Mouse (Mus musculus) embryonic facial prominence, embryonic 13.5 days (tissue): ENCODE results near the gene Mtmr12. TPM values are rescaled to one million over a fixed set of nuclear protein-coding genes. Genes with fewer than 3 reads are reported as not detected.
"Not testable (repeated sequence)": the region's sequence is repeated elsewhere in the genome, so short reads cannot be mapped to it uniquely, and the experiment has no call there.

ENCODE experiments used
- ATAC-seq: fragments of 200-750 bp; cut with Nextera tagmentation; 2 replicates; pipeline ENCODE4 v1.8.0; 2017; ENCODE audit warnings: low read depth; ENCODE audit not compliant: insufficient number of reproducible peaks, insufficient read depth, low FRiP score, low TSS enrichment
- H3K27ac ChIP-seq: fragments of 300-500 bp; sonication (generic); 2 replicates; pipeline ENCODE4 v1.5.1; 2015; ENCODE audit warnings: moderate library complexity, mild to moderate bottlenecking, inconsistent platforms
- H3K27me3 ChIP-seq: fragments of 300-500 bp; sonication (generic); 2 replicates; pipeline ENCODE4 v1.6.1; 2015; ENCODE audit warnings: mild to moderate bottlenecking, inconsistent platforms
- H3K36me3 ChIP-seq: fragments of 300-500 bp; sonication (generic); 2 replicates; pipeline ENCODE4 v1.6.1; 2015; ENCODE audit warnings: mild to moderate bottlenecking, inconsistent platforms
- H3K4me1 ChIP-seq: fragments of 300-500 bp; sonication (generic); 2 replicates; pipeline ENCODE4 v1.6.1; 2015; ENCODE audit warnings: inconsistent platforms
- H3K4me2 ChIP-seq: fragments of 300-500 bp; sonication (generic); 2 replicates; pipeline ENCODE4 v1.6.1; 2015; ENCODE audit warnings: moderate library complexity, mild to moderate bottlenecking, inconsistent platforms
- H3K4me3 ChIP-seq: fragments of 300-500 bp; sonication (generic); 2 replicates; pipeline ENCODE4 v1.5.1; 2015; ENCODE audit warnings: mild to moderate bottlenecking, inconsistent platforms
- H3K9ac ChIP-seq: fragments of 300-500 bp; sonication (generic); 2 replicates; pipeline ENCODE4 v1.6.1; 2015; ENCODE audit warnings: mild to moderate bottlenecking, inconsistent platforms
- H3K9me3 ChIP-seq: fragments of 300-500 bp; sonication (generic); 2 replicates; pipeline ENCODE4 v1.6.1; 2016; ENCODE audit warnings: inconsistent platforms
- WGBS: fragments of 180-500 bp; shearing (Covaris S2); methylation state at CpG from one replicate; pipeline ENCODE4 v1.1.7; 2015; ENCODE audit warnings: mixed read lengths; 5-methylcytosine and 5-hydroxymethylcytosine counted together
- polyA plus RNA-seq: library from polyadenylated mRNA; unstranded; fragments of >200 nt; fragmentation: Nextera tagmentation; extraction: Ambion mirVana; gene quantifications from 2 replicates; pipeline ENCODE4 v1.2.1, GENCODE M21; 2015

Mtmr12 gene
- polyA plus RNA-seq, 1 experiment from 2014 or later = 16.1 TPM

GRCm38 (mm10) chr15:12202456-12202855 is 2.4 kb upstream of the Mtmr12 start:
- Histone ChIP-seq H3K4me2 (no peak overlapping the region), H3K4me3 (no peak overlapping the region), H3K27ac (no peak overlapping the region), H3K9me3 (no peaks in the 10 kb centered on the region), H3K4me1 (peaks cover 26% of the 10 kb centered on the region), H3K36me3 (no peaks in the 10 kb centered on the region), H3K9ac (no peak overlapping the region), H3K27me3 (no peaks in the 10 kb centered on the region)
- ATAC-seq = no peak
- 84% methylated on average over 3 of the region's 3 CpGs for WGBS

GRCm38 (mm10) chr15:12203008-12203407 is 1.8 kb upstream of the Mtmr12 start:
- not testable (repeated sequence) for H3K36me3 ChIP-seq, H3K9me3 ChIP-seq, H3K9ac ChIP-seq, H3K4me3 ChIP-seq, H3K27ac ChIP-seq, ATAC-seq, H3K4me2 ChIP-seq, H3K27me3 ChIP-seq
- WGBS = 88% methylated on average over 5 of the region's 5 CpGs
- peaks cover 31% of the 10 kb centered on the region for H3K4me1 ChIP-seq

GRCm38 (mm10) chr15:12203512-12204318 is 1.1 kb upstream of the Mtmr12 start:
- H3K27ac ChIP-seq = peak overlapping the region; percentile 91
- H3K9me3 ChIP-seq = no peaks in the 10 kb centered on the region
- H3K9ac ChIP-seq = peak overlapping the region; percentile 94
- peak overlapping the region; percentile 92 for H3K4me3 ChIP-seq
- H3K4me1 ChIP-seq = peaks cover 36% of the 10 kb centered on the region
- no peaks in the 10 kb centered on the region for H3K27me3 ChIP-seq
- 18% methylated on average over 10 of the region's 10 CpGs for WGBS
- no peaks in the 10 kb centered on the region for H3K36me3 ChIP-seq
- ATAC-seq = no peak
- H3K4me2 ChIP-seq = peak overlapping the region; percentile 68

- H3K36me3 ChIP-seq = no peaks in the 10 kb centered on the region
- H3K4me3 ChIP-seq = peak overlapping the region; percentile 92
- peaks cover 36% of the 10 kb centered on the region for H3K4me1 ChIP-seq
- H3K27me3 ChIP-seq = no peaks in the 10 kb centered on the region
- peak overlapping the region; percentile 68 for H3K4me2 ChIP-seq
- H3K9me3 ChIP-seq = no peaks in the 10 kb centered on the region
- H3K27ac ChIP-seq = peak overlapping the region; percentile 92
- WGBS = under 1% methylated on average over 67 of the region's 73 CpGs
- peak; percentile 85 for ATAC-seq
- H3K9ac ChIP-seq = peak overlapping the region; percentile 94
These were observed 503 bp downstream of the Mtmr12 start for GRCm38 (mm10) chr15:12205160-12205901.

GRCm38 (mm10) chr15:12205902-12206645 is 1.2 kb downstream of the Mtmr12 start:
- Histone ChIP-seq H3K27me3 (no peaks in the 10 kb centered on the region), H3K4me2 (peak overlapping the region; percentile 68), H3K4me3 (peak overlapping the region; percentile 92), H3K36me3 (no peaks in the 10 kb centered on the region), H3K9me3 (no peaks in the 10 kb centered on the region), H3K4me1 (peaks cover 36% of the 10 kb centered on the region), H3K27ac (peak overlapping the region; percentile 92; the same call in 1 of the 2 replicates), H3K9ac (peak overlapping the region; percentile 94)
- no peak for ATAC-seq
- WGBS = 33% methylated on average over 14 of the region's 14 CpGs

GRCm38 (mm10) chr15:12206646-12207222 is 1.9 kb downstream of the Mtmr12 start:
- no peaks in the 10 kb centered on the region for H3K9me3 ChIP-seq
- peak overlapping the region; percentile 27 for H3K9ac ChIP-seq
- no peaks in the 10 kb centered on the region for H3K27me3 ChIP-seq
- WGBS = 71% methylated on average over 7 of the region's 7 CpGs
- ATAC-seq = no peak
- peaks cover 40% of the 10 kb centered on the region for H3K4me1 ChIP-seq
- H3K36me3 ChIP-seq = no peaks in the 10 kb centered on the region
- peak overlapping the region; percentile 68 for H3K4me2 ChIP-seq
- no peak overlapping the region for H3K27ac ChIP-seq
- 0 out of 2 replicates have a peak overlapping the region, but pooled peaks have one; percentile 92 for H3K4me3 ChIP-seq

GRCm38 (mm10) chr15:12207556-12208090 is 2.8 kb downstream of the Mtmr12 start:
- ATAC-seq = no peak
- H3K9me3 ChIP-seq = no peaks in the 10 kb centered on the region
- no peak overlapping the region for H3K27ac ChIP-seq
- 0 out of 2 replicates have a peak overlapping the region, but pooled peaks have one; percentile 11 for H3K4me2 ChIP-seq
- no peak overlapping the region for H3K4me3 ChIP-seq
- H3K36me3 ChIP-seq = no peaks in the 10 kb centered on the region
- no peaks in the 10 kb centered on the region for H3K27me3 ChIP-seq
- 0 out of 2 replicates have a peak overlapping the region, but pooled peaks have one; percentile 27 for H3K9ac ChIP-seq
- H3K4me1 ChIP-seq = peaks cover 44% of the 10 kb centered on the region
- 65% methylated on average over 6 of the region's 6 CpGs for WGBS

GRCm38 (mm10) chr15:12211577-12211976 is 6.7 kb downstream of the Mtmr12 start:
- Histone ChIP-seq H3K36me3 (no peaks in the 10 kb centered on the region), H3K9ac (no peak overlapping the region), H3K4me2 (no peak overlapping the region), H3K27ac (no peak overlapping the region), H3K4me1 (peaks cover 27% of the 10 kb centered on the region), H3K27me3 (no peaks in the 10 kb centered on the region), H3K9me3 (no peaks in the 10 kb centered on the region), H3K4me3 (no peak overlapping the region)
- no peak for ATAC-seq
- WGBS = 84% methylated on average over 8 of the region's 8 CpGs

GRCm38 (mm10) chr15:12212266-12212665 is 7.4 kb downstream of the Mtmr12 start:
- Histone ChIP-seq H3K27me3 (no peaks in the 10 kb centered on the region), H3K36me3 (no peaks in the 10 kb centered on the region), H3K27ac (no peak overlapping the region), H3K4me2 (no peak overlapping the region), H3K9me3 (no peaks in the 10 kb centered on the region), H3K4me1 (peaks cover 20% of the 10 kb centered on the region), H3K9ac (no peak overlapping the region), H3K4me3 (no peak overlapping the region)
- no peak for ATAC-seq
- 83% methylated on average over 1 of the region's 1 CpGs for WGBS

- H3K27ac ChIP-seq = no peak overlapping the region
- no peak overlapping the region for H3K4me3 ChIP-seq
- H3K4me1 ChIP-seq = peaks cover 13% of the 10 kb centered on the region
- H3K4me2 ChIP-seq = no peak overlapping the region
- H3K36me3 ChIP-seq = no peaks in the 10 kb centered on the region
- ATAC-seq = no peak
- H3K27me3 ChIP-seq = no peaks in the 10 kb centered on the region
- no peaks in the 10 kb centered on the region for H3K9me3 ChIP-seq
- 82% methylated on average over 14 of the region's 14 CpGs for WGBS
- H3K9ac ChIP-seq = no peak overlapping the region
These were observed 9.9 kb downstream of the Mtmr12 start for GRCm38 (mm10) chr15:12214531-12215414.
